Mouse (Mus musculus) liver, embryonic 14.5 days (tissue): ENCODE measurements around the gene Emx1.

Experiments used
- CTCF ChIP-seq: IDR thresholded peaks from 2 replicates; pipeline ENCODE4 v1.5.1; 2016; ENCODE audit warnings: antibody characterized with exemption, low read depth, control low read depth
- EP300 ChIP-seq: IDR thresholded peaks from 2 replicates; pipeline ENCODE4 v1.6.1; 2016; ENCODE audit warnings: antibody characterized with exemption, low read depth

DNA sequence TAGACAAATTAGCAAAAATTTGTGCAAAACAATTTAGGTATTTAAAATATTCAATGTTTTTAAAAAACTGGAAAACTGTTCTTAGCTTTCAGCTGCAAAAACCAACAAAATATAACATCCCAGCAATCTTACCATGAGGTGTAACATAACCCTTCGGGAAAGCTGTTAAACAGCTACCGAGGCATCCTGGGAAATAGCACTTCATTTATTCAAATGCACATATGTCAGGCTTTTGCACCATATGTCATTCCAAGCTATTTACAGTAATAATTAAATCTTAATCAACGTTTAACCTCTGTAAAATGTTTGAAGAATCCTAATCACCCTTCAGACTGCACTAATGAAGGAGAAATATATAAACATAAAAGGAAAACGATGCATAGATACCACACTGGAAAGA lies 31.0 kb downstream of the Emx1 start:
- TF ChIP-seq CTCF (no peak), EP300 (no peak)
